Mouse (Mus musculus) myocyte (in vitro differentiated cells): Measurements from ENCODE around the gene Fam83d.

Source experiments
- E2F4 ChIP-seq: IDR thresholded peaks from one replicate; pipeline ENCODE4 v1.6.1; 2011; ENCODE audit warnings: mild to moderate bottlenecking, control low read depth, moderate library complexity; ENCODE audit not compliant: insufficient read depth
- MAX ChIP-seq: IDR thresholded peaks from one replicate; pipeline ENCODE4 v1.6.1; 2011; ENCODE audit warnings: low read depth, mild to moderate bottlenecking, control low read depth
- MYOD1 ChIP-seq, 3 experiments: IDR thresholded peaks; one replicate each; pipeline ENCODE4 v1.6.1; 2011; ENCODE audit warnings: control low read depth in 2 of 3, low read depth in 2 of 3, mild to moderate bottlenecking in 2 of 3, moderate library complexity in 1 of 3; ENCODE audit not compliant: insufficient read length in 2 of 3, control insufficient read depth in 1 of 3
- MYOG ChIP-seq, 3 experiments: IDR thresholded peaks; one replicate each; pipeline ENCODE4 v1.6.1; 2011; ENCODE audit warnings: control low read depth in 2 of 3, low read depth in 2 of 3, mild to moderate bottlenecking in 2 of 3; ENCODE audit not compliant: insufficient read length in 2 of 3, control insufficient read depth in 1 of 3, insufficient read depth in 1 of 3
- POLR2A ChIP-seq: IDR thresholded peaks from one replicate; pipeline ENCODE4 v1.6.1; 2011; ENCODE audit warnings: low read depth, mild to moderate bottlenecking, control low read depth, moderate library complexity; ENCODE audit not compliant: insufficient read length
- POLR2AphosphoS2 ChIP-seq: IDR thresholded peaks from one replicate; pipeline ENCODE4 v1.6.1; 2011; ENCODE audit warnings: low read depth, control low read depth; ENCODE audit not compliant: insufficient read length
- REST ChIP-seq: IDR thresholded peaks from one replicate; pipeline ENCODE4 v1.6.1; 2011; ENCODE audit warnings: mild to moderate bottlenecking, control low read depth, moderate library complexity; ENCODE audit not compliant: insufficient read depth, insufficient read length
- SRF ChIP-seq: IDR thresholded peaks from one replicate; pipeline ENCODE4 v1.6.1; 2011; ENCODE audit warnings: low read depth; ENCODE audit not compliant: control insufficient read depth, insufficient read length
- USF1 ChIP-seq: IDR thresholded peaks from one replicate; pipeline ENCODE4 v1.6.1; 2011; ENCODE audit warnings: low read depth, mild to moderate bottlenecking, control low read depth, moderate library complexity

GRCm38 (mm10) chr2:158795875-158796274, 28.0 kb downstream of the Fam83d start:
- TF ChIP-seq E2F4 = no peak
- no peak for TF ChIP-seq POLR2A
- no peak for TF ChIP-seq MYOD1 (IDR thresholded peaks at IDR 0.05; ENCODE audit: control insufficient read depth in 1 of 3, insufficient read length in 2 of 3, low read depth in 2 of 3)
- TF ChIP-seq SRF = no peak
- TF ChIP-seq POLR2AphosphoS2 = no peak
- no peak for TF ChIP-seq MAX
- TF ChIP-seq USF1 = no peak
- no peak for TF ChIP-seq MYOG (IDR thresholded peaks at IDR 0.05; ENCODE audit: control insufficient read depth in 1 of 3, insufficient read depth in 1 of 3, insufficient read length in 2 of 3, low read depth in 2 of 3)
- no peak for TF ChIP-seq REST
